Comparison of ENCODE assay signal across 14 mouse cellular contexts in genomic region chr2:27229481-27230105, GRCm38 (mm10). TPM values are rescaled to one million over a fixed set of nuclear protein-coding genes. Genes with fewer than 3 reads are reported as not detected.
A peak's percentile ranks its signal among the peaks of the same experiment; 100 is the strongest.
DNase-seq lines count a peak whose midpoint lies in the region; ATAC-seq and TF ChIP-seq lines count a peak whose summit lies in the region.
"Had no signal": no experiment of that assay in that cellular context is flagged by ENCODE, and none has a peak within 500 bp of the region (broad histone marks: within the 10 kb centered on the region; RNA-seq: fewer than 3 reads in every experiment).

No protein-coding gene starts in this region.

- no peaks in the 10 kb centered on the region for H3K36me3 ChIP-seq in thymus, adult 2 months (ENCODE audit: control insufficient read depth, insufficient read depth, low read length)
- no peaks in the 10 kb centered on the region for H3K36me3 ChIP-seq in stomach, postnatal 0 days (ENCODE audit: control insufficient read depth, insufficient read depth, low read length)
- H3K36me3 ChIP-seq: hindbrain, embryonic 13.5 days; midbrain, embryonic 15.5 days had no signal

- 100% methylated on average over 2 of the region's 2 CpGs for WGBS in thymus, adult 2 months
- 78% methylated on average over 2 of the region's 2 CpGs for WGBS in stomach, postnatal 0 days

- intact Hi-C loops in heart, postnatal 10 days (cut with DNase I) = no loop called here
- intact Hi-C loops in heart, postnatal 14 days (cut with DNase I) = loop anchor here (5.0 to 10.0 kb wide), 2 partner anchors 52 to 295 kb away; partner anchors contain the start of genes Stkld1 and Surf4

- peak; percentile 39 to 51 for DNase-seq in heart, postnatal 10 days
- no peak for DNase-seq in heart, postnatal 14 days
- peak; percentile 41 for DNase-seq in Muller cell, postnatal 12 days (ENCODE audit: inconsistent ontology term)
- peak; percentile 67 for DNase-seq in cerebellum, adult 11-12 months
- DNase-seq in cerebellum, postnatal 36 days = peak; percentile 34 to 36
- DNase-seq in thymus, adult 2 months = no peak
- no peak for DNase-seq in stomach, postnatal 0 days (ENCODE audit: low spot score)
- DNase-seq: gastrocnemius, postnatal 10 days; retina, postnatal 1 day; right cerebral cortex, postnatal 4 days had no signal

- no peak for TF ChIP-seq EP300 in stomach, postnatal 0 days (optimal IDR thresholded peaks at IDR 0.05)

- no peak overlapping the region for H3K4me3 ChIP-seq in thymus, adult 2 months (ENCODE audit: control insufficient read depth, insufficient read depth, low read length)
- no peak overlapping the region for H3K4me3 ChIP-seq in stomach, postnatal 0 days (ENCODE audit: low read depth, low read length)
- H3K4me3 ChIP-seq: hindbrain, embryonic 13.5 days; limb, embryonic 15.5 days; midbrain, embryonic 15.5 days had no signal

- no peaks in the 10 kb centered on the region for H3K9me3 ChIP-seq in stomach, postnatal 0 days (ENCODE audit: control insufficient read depth, low read length)
- H3K9me3 ChIP-seq: hindbrain, embryonic 13.5 days; limb, embryonic 15.5 days; midbrain, embryonic 15.5 days had no signal

- no peak for TF ChIP-seq POLR2A in thymus, adult 2 months (IDR thresholded peaks at IDR 0.05; ENCODE audit: control insufficient read depth, extremely low read depth, insufficient read depth, low read length, poor library complexity)

- H3K4me2 ChIP-seq in stomach, postnatal 0 days (replicated peaks; ENCODE audit: low read depth) = no peak overlapping the region
- H3K4me2 ChIP-seq: hindbrain, embryonic 13.5 days; limb, embryonic 15.5 days; midbrain, embryonic 15.5 days had no signal

- no peak overlapping the region for H3K9ac ChIP-seq in stomach, postnatal 0 days (ENCODE audit: low read length)
- H3K9ac ChIP-seq: hindbrain, embryonic 13.5 days; limb, embryonic 15.5 days; midbrain, embryonic 15.5 days had no signal

- TF ChIP-seq CTCF in thymus, adult 2 months (IDR thresholded peaks at IDR 0.05; ENCODE audit: borderline replicate concordance, control insufficient read depth, extremely low read depth, insufficient read depth, low read length, poor library complexity) = no peak
- TF ChIP-seq CTCF in stomach, postnatal 0 days (IDR thresholded peaks at IDR 0.05; ENCODE audit: low read depth) = no peak

- H3K27ac ChIP-seq in thymus, adult 2 months (ENCODE audit: control insufficient read depth, insufficient read depth, low read length) = no peak overlapping the region
- no peak overlapping the region for H3K27ac ChIP-seq in stomach, postnatal 0 days (replicated peaks)
- H3K27ac ChIP-seq: hindbrain, embryonic 13.5 days; limb, embryonic 15.5 days; midbrain, embryonic 15.5 days had no signal

- no peaks in the 10 kb centered on the region for H3K27me3 ChIP-seq in thymus, adult 2 months (ENCODE audit: control insufficient read depth, insufficient read depth, low read length)
- H3K27me3 ChIP-seq in stomach, postnatal 0 days (ENCODE audit: control insufficient read depth, insufficient read depth, low read length) = no peaks in the 10 kb centered on the region
- H3K27me3 ChIP-seq: midbrain, embryonic 15.5 days had no signal

- ATAC-seq in stomach, postnatal 0 days (ENCODE audit: low FRiP score, low TSS enrichment) = no peak
- ATAC-seq: intestine, embryonic 16.5 days; midbrain, embryonic 15.5 days had no signal

- 0 out of 2 replicates have a peak, but pooled peaks cover 3% of the 10 kb centered on the region for H3K4me1 ChIP-seq in thymus, adult 2 months (replicated peaks; ENCODE audit: control insufficient read depth, insufficient read depth, low read length)
- no peaks in the 10 kb centered on the region; the same call in 1 of the 2 replicates for H3K4me1 ChIP-seq in stomach, postnatal 0 days (replicated peaks; ENCODE audit: control insufficient read depth, insufficient read depth)
- H3K4me1 ChIP-seq: midbrain, embryonic 15.5 days had no signal

RNA-seq across cellular contexts. Expression of gene Sardh, which starts 18.5 kb away (rescaled TPM):
- 10 to 100 TPM; 18.4 to 19.3 TPM for total RNA-seq in heart, postnatal 10 days (2021)
- 10 to 100 TPM; 15.3 to 15.6 TPM for total RNA-seq in heart, postnatal 14 days (2021)
- polyA plus RNA-seq in thymus, adult 2 months (2012; rRNA removed) = 10.5 and 12.3 TPM in 2 replicates
- polyA plus RNA-seq in stomach, postnatal 0 days (2015; fragmentation: Nextera tagmentation; extraction: Ambion mirVana) = 7.2 and 8.9 TPM in 2 replicates

Comparison
In these comparisons a context has a peak if more than half of its experiments do, and no peak if none do; other contexts are left out.
1. DNase-seq: peak in heart, postnatal 10 days (2 of 2), Muller cell, postnatal 12 days (single experiment), cerebellum, adult 11-12 months (single experiment) and cerebellum, postnatal 36 days (2 of 2); none in heart, postnatal 14 days (0 of 2), thymus, adult 2 months (single experiment) and stomach, postnatal 0 days (single experiment).